Mouse (Mus musculus) megakaryocyte progenitor cell, adult 5-6 weeks (primary cell): ENCODE data around the gene Hjurp. TPM values are rescaled to one million over a fixed set of nuclear protein-coding genes. Genes with fewer than 3 reads are reported as not detected.

Source experiments
- ATAC-seq: replicated peaks from 2 replicates; pipeline ENCODE4 v1.8.0; 2016; ENCODE audit warnings: mild to moderate bottlenecking, moderate TSS enrichment, inconsistent platforms; ENCODE audit not compliant: poor library complexity
- total RNA-seq, 2 experiments: library from RNA; stranded (forward) in 1 of 2; stranded (reverse) in 1 of 2; fragments of 157-497, 149-512 nt in 1 of 2; fragments of 200-1000 nt in 1 of 2; gene quantifications; 2 replicates each; pipeline versions ENCODE4 v1.2.3 to v1.2.4; 2015 to 2017

The Hjurp gene
- total RNA-seq, 2 experiments from 2014 or later, result 104 to 156 TPM

DNA sequence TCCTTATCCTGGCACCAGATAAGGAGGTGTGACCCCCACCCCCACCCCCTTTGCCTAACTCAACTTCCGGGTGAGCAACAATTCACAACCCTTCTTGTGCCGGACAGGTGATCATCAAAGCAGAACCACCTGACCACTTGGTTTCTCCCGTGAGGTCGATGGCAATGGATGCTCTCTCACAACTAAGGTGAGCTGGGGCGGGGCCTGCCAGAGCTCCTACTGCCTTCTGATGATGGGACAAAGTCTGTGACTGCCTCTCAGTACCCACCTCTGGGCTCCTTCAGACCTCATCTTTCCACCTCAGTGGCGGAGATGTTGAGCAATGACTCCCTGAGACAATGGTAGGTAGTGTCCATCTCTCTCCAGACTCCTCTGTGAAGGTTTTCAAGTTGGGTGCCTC, 31.6 kb downstream of the Hjurp start:
- no peak for ATAC-seq

DNA sequence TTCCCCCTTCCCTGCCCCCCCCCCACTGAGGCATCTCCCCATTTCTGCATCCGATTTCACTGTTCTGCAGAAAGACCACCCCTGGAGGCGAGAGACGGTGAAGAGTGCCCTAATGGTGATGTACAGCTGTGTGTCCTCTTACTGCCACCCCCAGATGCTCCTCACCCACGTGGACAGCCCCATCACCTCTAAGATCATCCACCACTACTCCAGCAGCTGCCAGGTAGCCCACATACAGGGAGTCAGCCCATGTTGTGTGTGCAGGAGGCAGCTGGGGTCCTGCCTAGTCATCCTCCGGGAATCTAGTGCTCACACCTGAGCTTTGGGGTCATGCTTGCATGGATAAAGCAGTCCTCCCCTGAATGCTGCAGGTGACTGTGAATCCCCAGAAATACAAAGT, 33.6 kb downstream of the Hjurp start:
- no peak for ATAC-seq

DNA sequence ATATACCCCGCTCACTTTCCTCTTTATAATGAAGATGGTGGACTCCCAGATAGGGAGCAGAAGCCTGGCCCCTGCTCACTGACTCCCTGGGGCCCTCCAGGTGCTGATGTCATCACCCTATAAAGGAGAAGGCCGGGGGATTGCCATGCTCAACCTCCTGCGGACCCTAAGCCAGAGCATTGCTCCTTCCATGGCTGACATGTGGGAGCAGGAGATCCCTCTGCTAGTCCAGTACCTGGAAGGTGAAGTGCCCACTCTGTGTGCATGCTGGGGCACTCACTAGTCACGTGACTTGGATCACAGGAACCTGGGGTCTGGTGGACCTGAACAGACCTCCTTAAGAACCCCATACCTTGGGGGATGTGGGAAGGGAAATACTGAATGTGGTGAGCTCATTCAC, 36.9 kb downstream of the Hjurp start:
- ATAC-seq, result no peak

DNA sequence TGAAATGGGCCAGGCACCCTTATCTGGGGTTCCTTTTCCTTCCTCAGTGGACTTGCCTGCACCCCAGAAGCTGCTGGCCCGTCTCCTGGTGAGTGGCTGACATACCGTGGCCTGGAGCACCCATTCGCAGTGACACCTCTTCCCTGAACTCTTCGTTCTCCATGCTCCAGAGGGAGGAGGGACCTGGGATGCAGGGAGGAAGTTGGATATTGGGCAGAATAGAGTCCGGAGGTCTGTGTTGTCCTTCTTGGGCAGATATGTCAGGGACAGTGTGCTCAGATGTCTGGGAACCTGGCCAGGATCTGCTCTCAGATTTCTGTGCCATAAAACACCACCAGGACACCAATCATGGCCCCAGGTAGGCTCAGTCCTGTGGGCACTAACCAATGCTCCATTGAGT, 37.4 kb downstream of the Hjurp start:
- no peak for ATAC-seq

DNA sequence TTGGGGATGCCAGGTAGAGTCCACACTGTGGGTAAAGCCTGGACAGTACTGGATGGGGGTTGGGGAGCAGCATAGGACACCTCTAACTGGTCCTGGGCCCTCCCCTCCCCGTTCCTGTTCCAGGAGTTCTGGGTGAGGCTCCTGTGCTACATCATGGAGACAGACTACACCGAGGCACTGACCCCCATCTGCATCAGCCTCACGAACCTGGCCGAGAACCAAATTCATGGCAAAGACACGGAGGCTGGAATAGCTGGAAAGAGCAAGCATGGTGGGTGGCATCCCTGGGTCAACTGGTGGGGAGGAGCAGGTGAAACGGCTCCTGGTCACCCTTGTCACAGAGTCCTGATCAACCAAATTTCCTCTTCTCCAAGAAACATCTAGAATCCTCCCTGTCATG, 38.7 kb downstream of the Hjurp start:
- no peak for ATAC-seq

DNA sequence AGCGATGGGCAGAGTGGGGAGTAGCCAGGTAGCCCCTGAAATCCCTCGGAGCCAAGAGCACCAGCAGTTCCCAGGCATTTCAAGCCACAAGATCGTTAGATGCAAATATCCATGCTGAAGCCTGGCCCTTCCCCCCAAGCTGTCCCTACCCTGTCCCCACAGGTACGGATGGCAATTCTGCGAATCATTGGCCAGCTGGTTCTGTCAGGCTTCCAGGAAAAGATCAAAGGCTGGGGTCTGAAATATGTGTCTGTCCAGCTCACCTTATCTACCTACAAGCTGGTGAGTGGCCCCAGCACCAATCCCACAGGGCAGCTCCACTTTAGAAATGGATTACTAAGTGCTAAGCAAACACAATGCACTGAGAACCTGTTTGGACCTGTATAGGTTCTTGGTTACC, 40.1 kb downstream of the Hjurp start:
- ATAC-seq, result no peak

DNA sequence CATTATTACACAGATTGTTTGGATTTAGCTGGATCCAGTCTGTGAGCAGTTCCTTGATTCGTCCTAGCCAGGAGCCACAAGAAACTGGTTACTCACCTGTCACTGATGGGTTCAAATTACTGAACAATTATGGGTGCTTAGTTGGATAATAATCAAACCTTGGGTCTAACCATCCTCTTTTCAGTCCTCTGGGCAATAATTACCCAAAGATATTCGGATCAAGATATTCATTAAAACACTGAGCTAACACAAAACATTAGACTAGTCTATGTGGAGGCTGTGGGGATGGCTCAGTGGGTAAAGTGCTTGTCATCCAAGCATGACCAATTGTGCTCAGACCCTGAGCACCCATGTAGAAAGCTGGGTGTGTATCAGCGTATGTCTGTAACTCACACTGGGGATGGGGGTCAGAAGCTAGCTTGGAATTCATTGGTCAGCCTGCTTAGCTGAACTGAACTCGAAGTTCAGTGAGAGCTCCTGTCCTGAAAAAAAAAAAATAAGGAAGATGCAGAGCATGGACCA, 41.5 kb downstream of the Hjurp start:
- no peak for ATAC-seq

DNA sequence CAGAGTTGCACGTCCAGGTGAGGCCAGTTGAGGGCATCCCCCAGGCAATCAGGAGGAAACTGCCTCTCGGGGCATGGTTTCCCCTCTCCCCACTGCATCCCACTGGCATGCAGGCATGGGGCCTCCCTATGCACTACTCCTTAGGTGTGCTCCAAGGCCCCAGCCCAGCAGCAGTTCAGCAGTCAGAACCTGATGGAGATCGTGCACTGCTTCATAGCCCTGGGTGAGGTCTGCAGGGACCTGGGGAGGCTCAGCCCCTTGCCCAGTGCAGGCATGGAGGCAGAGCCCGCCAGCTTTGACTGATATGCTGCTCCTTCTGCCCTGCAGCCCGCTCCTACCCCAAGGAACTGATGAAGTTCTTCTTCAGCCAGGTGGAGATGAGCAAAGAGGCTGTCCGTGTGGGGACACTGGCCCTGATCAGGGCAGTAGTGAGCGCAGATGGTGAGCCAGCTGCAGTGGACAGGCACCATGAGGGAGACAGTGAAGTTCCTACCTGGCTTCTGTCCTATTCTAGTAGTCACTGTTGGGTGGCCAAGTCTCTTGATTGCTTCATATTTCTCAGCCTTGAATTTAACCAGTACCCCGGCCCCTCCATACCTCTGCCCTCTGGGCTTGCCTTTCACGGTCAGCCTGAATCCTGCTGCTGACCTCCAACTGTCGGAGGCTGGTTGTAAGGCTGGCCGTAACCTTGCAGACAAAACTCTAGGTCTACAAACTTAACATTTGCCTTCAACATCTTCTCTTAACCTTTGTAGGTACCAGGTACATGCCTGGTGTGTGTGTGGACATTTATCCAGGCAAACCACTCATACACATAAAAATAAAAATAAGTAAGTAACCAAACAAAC, 42.2 kb downstream of the Hjurp start:
- no peak for ATAC-seq

DNA sequence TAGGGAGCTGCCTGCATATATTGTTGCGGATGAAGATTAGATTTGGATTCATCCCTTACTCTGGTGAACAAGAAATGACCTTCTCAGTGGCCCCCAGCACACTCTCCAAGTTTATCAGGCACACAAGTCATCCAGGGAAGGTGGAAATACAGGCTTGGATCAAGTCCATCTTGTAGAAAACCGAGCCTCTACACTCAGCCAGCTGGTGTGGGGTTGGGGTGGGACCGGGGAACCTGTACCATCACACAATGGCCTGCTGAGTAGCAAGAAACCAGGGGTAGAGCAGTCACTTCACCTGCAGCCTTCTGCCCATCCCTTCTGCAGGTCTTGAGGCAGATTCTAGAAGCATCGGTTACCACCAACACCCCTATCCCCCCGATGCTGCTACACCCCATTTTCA, 42.8 kb downstream of the Hjurp start:
- no peak for ATAC-seq

DNA sequence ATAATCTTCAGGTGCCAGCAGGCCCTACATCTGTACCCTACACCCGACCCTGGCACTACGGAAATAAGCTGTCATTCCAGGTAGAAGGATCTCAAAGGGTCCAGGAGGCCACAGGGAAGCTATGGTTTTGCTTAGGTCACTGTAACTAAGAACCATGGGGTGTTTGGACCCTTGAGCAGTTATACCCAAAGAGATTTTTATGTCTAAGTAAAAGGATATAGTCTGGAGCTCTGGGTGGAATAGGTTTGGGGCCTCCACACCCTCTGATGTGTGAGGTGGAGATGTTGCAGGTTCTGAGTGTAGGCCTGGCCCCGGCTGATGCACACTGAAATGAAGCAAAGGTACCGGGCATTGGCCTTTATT, 43.2 kb downstream of the Hjurp start:
- ATAC-seq, result no peak

DNA sequence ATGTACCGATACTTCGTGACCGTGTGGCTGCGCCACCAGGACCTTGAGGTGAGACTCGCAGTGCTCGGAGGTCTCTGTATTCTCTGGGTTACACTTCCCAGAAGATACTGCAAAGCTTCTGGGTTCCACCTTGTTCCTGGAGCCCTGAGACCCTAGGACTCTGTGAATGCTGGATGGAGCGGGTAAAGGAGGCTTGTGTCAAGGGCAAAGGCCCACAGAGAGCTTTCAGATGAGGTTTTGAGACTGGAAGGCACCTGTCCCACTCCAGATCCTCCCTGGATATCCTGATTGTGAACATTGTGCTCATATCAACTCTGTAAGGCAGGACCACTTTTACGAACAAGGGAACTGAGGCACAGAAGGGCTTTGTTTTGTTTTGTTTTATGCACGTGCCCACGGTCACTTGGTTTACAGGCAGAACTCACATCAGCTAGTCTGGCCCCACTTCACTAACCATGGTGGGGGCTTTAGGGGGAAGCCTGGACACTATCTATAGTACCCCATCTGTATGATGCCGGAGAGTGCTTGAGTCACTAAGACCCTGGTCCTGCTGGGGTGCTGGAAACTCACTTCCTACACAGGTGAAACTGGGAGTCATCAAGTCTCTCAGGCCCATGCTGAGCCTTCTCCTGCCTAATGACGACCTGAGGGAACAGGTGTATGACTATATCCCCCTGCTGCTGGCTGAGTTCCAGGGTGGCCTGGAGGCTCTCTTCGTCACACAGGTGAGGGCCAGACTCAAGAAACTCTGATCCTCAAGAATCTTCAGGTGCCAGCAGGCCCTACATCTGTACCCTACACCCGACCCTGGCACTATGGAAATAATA, 43.8 kb downstream of the Hjurp start:
- no peak for ATAC-seq

DNA sequence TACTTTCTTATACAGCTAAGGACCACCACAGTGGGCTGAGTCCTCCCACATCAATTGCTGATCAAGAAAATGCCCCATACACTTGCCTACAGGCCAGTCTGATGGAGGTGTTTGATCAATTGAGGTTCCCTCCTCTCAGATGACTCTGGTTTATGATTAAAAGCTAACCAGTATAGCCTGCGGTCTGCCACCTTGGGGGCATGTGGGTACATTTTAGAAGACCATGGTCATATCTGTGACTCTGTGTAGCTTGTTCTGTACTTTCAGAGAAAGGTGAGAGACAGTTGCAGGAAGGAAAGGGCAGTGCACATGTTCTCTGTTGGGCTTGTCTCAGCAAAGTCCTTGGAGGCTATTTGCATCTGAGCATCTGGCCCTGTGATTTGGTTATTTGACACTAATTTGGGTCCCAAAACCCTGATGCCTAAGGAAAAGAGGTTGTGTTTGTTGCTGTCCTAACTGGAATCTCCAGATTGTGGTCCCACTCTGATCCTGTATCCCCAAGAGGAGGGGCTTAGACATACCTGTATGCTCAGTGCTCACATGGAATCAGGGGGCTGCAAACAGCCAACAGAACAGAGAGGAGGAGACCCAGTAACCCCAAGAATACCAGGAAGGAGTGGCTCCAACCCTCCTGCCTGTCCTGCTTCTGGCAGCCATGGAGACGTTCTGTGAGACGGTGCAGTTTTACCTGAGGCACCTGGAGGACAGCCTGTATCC, 44.6 kb downstream of the Hjurp start:
- no peak for ATAC-seq

DNA sequence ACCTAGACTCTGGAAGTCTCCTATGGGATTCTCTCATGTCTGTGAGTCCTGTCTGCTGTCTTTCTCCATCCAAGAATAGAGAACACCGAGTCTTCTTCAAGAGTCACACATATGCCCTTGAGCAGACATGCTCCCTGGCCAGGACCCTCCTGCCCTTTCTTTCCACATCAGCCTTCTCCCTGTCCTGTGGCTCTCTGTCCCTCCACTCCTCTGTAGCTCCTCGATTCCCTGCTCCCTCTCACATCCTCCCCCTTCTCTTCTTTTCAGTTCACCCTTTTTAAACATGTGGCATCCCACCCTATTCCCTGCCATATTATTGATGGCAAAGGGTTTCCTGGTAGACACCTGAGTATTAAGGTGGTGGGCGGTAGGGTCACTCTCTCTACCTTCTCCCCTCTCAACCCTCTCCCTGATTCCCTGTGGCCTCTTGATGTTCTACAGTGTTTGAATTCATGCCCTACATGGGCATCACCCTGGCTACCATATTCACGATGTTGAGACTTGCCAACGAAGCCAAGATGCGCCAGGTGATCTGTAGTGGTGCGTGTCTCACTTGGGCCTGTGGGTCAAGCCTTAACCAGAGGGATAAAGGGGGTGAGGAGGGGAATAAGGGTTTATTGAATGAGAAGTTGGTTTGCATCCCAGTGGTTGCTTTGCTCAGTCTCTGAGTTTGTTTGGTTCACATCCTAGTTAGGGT, 45.5 kb downstream of the Hjurp start:
- no peak for ATAC-seq

DNA sequence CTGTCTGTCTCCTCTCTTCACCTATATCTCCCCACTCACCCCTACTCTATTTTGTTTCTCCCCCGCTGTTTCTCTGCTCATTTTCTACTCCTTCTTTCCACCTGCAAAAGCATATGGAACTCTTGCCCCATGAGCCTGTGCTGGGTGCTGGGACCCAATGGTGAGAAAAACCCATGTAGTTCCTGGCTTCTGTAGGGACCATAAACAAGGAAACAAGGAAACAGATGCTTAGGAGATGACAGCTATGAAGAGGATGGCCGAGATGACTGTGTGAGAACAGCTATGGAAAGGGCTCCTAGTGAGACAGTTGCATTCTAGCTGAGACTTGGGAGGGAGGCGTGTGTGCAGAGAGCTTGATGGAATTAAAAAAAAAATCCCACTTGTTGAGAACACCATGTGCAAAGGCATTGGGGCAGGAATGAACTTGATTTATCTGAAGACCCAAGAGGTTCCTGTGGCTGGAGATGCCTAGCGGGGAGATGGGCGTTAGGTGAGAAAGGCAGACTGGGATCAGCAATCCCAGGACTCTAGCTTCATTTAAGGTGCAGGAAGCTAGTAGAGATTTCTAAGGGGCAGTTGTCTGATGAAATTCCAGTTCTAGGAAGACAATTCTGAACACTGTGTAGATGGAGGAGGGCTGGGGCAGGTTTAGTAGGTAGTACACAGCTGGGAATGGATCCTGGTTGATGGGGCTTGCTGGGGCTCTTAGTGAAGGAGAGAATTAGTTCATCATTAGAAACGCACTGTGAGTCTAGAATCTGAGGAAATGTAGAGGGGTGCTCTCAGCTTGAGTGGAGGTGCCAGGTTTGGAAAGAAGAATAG, 46.2 kb downstream of the Hjurp start:
- no peak for ATAC-seq

DNA sequence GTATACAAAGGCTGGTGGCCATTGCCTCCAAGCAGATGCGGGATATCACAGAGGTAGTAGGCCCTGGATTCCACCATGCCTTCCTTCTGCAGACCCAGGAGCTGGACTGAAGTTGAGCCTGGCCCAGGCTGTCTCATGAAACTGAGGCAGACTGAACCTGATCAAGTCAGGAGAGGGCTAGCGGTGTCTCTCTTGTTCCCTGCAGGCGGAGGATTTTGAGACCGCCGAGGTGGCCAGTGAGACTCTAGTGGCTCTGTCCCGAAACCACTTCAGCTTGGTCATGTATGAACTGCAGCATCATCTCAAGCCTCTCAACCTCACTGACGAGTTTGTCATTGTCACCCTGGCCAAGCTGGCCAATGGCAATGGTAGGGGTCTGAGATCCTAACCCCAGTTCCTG, 47.0 kb downstream of the Hjurp start:
- ATAC-seq, result no peak

DNA sequence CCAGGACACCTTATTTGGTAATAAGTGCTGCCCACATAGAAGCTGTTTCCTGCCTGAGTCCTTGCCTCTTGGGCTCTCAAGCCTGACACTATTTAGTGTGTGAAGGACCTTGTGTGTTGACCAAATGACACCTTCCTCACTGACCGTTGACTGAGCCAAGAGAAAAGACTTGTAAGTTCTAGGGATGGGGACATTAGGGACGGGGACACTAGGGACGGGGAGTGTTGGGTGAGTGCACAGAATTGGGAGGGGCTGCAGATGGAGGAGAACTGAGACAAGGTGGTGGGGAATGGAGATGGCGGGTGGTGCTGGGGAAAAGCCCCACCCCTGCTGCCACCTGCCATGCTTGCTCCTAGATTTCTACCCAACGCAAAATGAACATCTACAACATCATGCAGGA, 47.4 kb downstream of the Hjurp start:
- ATAC-seq, result no peak

DNA sequence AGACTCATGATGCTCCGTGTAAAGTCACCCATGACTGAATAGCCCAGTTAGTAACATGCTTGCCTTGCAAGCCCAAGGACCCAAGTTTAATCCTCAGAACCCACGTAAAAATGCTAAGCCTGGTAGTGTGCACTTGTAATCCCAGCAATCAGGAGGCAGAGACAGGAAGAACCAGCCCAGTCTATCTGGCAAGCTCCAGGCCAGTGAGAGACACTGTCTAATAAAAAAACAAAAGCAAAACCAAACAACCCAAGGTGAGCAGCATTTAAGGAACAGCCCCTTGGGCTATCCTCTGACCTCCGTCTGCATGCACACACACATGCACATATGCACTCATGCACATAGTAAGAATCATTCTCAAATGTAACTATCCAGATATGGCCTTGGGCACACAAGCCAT, 47.9 kb downstream of the Hjurp start:
- ATAC-seq, result no peak

DNA sequence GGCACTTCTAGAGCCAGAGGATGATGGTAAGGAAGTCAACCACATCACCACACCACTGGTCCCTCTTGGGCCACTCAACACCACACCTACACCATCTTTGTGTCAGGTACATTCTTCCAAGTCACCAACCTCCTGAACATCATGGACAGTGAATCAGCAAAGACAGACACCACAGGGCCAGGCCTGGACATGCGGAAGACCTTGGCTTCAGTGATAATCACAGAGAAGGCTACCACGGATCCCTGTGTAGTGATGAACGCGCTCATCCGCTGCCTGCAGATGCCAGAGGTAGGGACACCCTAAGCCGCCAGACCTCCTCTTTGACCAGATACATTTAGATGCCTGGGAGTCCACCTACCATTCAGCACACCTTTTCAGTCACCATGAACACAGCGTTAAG, 49.3 kb downstream of the Hjurp start:
- ATAC-seq, result no peak

DNA sequence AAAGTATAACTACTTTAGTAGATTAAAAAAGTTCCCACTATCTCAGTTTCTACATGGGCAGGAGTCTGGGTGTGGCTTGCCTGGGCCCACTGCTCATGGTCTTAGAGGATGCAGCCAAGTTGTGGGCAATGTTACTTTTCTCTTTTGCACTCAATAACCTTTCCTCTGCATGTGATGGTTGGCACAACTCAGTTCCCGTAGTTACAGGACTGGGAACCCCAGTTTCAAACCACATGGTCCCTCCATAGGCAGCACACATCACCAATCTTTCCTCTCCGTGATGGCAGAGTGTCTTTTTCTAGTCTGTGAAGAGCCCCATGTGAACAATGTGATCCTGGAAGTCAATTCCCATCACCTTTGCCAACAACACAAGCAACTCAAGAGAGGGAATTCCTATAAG, 50.0 kb downstream of the Hjurp start:
- peak; percentile 12 for ATAC-seq
